Mouse (Mus musculus): ENCODE data around the gene Clec4g.
"Not testable (repeated sequence)": the region's sequence is repeated elsewhere in the genome, so short reads cannot be mapped to it uniquely, and the experiment has no call there.

- not testable (repeated sequence) for TF ChIP-seq CTCF, EP300 (IDR thresholded peaks at IDR 0.05)
Observed at GRCm38 (mm10) chr8:3768641-3769040, 48.2 kb upstream of the Clec4g start.

Data from lung, postnatal 0 days (tissue).